Mouse (Mus musculus): Measurements from ENCODE around the gene Sipa1l3. TPM values are rescaled to one million over a fixed set of nuclear protein-coding genes. Genes with fewer than 3 reads are reported as not detected.

The Sipa1l3 gene
- polyA plus RNA-seq, 1 experiment from 2014 or later = 10.4 TPM

DNA sequence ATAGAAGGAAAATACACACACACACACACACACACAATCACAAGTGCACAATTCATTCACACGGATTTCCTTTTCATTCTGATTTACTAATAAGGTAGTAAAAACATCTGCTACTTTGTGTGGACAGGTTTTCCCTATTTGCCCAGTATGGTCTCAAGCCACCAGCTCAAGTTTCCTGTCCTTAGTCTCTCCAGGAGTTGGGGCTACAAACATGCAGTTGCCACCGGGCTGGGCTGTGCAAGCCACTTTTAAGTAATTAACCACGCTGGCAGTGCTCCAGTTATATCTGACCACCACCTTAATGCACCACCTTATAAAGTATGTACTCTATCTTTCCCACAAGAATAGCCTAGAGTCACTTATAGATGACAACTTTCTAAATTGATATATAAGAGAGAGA lies 29.1 kb downstream of the Sipa1l3 start:
- Histone ChIP-seq H3K27ac (no peak overlapping the region), H3K27me3 (ENCODE audit: insufficient read depth, poor library complexity, severe bottlenecking) (peaks cover 81% of the 10 kb centered on the region), H3K9me3 (no peaks in the 10 kb centered on the region), H3K4me1 (no peaks in the 10 kb centered on the region), H3K36me3 (no peaks in the 10 kb centered on the region), H3K4me3 (no peak overlapping the region)
- WGBS = 57% methylated on average over 3 of the region's 3 CpGs
- no peak for DNase-seq (ENCODE audit: low spot score)

DNA sequence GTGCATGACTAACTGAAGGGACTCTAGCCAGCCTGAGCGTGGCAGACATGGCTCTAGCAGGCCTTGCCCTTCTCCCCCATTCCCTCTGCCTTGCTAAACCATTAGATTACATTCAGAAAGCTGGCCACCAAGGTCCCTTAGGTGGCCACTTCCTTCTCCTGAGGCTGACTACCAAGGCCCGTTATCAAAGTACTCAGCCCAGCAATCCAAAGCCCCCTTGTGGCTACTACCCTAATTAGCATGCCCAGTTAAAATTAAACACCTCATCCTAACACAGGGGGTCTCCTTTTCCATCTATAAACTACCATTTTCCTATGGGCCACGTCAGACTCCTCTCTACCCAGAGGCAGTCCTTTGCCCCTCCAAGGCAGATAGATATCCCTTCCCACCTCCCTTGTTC lies 31.7 kb downstream of the Sipa1l3 start:
- Histone ChIP-seq H3K4me1 (no peaks in the 10 kb centered on the region), H3K36me3 (no peaks in the 10 kb centered on the region), H3K4me3 (no peak overlapping the region), H3K9me3 (no peaks in the 10 kb centered on the region), H3K27me3 (ENCODE audit: insufficient read depth, poor library complexity, severe bottlenecking) (peaks cover 81% of the 10 kb centered on the region), H3K27ac (no peak overlapping the region)
- 66% methylated on average over 3 of the region's 3 CpGs for WGBS
- no peak for DNase-seq (ENCODE audit: low spot score)

DNA sequence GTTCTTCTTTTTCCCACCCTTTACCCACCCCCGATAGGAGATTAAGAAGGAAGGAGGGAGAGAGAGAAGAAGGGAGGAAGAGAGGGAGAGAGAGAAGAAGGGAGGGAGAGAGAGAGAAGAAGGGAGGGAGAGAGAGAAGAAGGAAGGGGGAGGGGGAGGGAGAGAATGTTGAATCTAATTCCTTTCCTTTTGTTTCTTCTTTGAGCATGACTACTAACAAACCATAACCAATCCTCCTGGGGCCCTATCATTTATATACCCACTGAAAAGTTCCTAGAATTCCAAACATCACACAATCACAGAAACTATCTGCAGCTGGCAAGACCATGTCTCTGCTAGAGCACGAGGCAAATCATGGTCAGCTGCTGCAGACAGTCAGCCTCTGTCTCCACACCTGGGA lies 32.7 kb downstream of the Sipa1l3 start:
- Histone ChIP-seq H3K27ac (no peak overlapping the region), H3K4me1 (no peaks in the 10 kb centered on the region), H3K36me3 (no peaks in the 10 kb centered on the region), H3K4me3 (no peak overlapping the region), H3K27me3 (ENCODE audit: insufficient read depth, poor library complexity, severe bottlenecking) (peaks cover 84% of the 10 kb centered on the region), H3K9me3 (no peaks in the 10 kb centered on the region)
- WGBS = 60% methylated on average over 2 of the region's 2 CpGs
- DNase-seq (ENCODE audit: low spot score) = no peak

DNA sequence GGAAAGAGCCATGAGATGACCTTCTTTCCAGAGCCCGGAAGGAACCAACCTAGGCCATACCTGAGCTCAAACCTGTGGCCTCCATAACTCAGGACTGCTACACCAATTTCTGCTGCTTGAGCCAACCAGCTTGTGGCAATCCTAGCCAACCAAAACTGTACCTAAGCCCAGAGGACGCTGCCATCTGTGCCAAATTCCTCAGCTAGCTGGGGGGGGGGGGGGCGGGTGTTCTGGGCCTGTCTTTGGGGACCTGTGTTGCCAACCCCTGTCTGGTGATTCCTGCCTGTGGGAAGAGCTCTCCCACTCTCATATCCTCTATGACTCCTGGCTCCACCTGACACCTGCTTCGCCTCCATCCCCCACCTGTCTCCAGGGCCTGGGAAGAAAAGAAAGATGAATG lies 34.9 kb downstream of the Sipa1l3 start:
- Histone ChIP-seq H3K36me3 (no peaks in the 10 kb centered on the region), H3K4me1 (no peaks in the 10 kb centered on the region), H3K27ac (no peak overlapping the region), H3K4me3 (no peak overlapping the region), H3K27me3 (ENCODE audit: insufficient read depth, poor library complexity, severe bottlenecking) (peaks cover 86% of the 10 kb centered on the region), H3K9me3 (no peaks in the 10 kb centered on the region)
- WGBS = 79% methylated on average over 4 of the region's 4 CpGs
- no peak for DNase-seq (ENCODE audit: low spot score)

DNA sequence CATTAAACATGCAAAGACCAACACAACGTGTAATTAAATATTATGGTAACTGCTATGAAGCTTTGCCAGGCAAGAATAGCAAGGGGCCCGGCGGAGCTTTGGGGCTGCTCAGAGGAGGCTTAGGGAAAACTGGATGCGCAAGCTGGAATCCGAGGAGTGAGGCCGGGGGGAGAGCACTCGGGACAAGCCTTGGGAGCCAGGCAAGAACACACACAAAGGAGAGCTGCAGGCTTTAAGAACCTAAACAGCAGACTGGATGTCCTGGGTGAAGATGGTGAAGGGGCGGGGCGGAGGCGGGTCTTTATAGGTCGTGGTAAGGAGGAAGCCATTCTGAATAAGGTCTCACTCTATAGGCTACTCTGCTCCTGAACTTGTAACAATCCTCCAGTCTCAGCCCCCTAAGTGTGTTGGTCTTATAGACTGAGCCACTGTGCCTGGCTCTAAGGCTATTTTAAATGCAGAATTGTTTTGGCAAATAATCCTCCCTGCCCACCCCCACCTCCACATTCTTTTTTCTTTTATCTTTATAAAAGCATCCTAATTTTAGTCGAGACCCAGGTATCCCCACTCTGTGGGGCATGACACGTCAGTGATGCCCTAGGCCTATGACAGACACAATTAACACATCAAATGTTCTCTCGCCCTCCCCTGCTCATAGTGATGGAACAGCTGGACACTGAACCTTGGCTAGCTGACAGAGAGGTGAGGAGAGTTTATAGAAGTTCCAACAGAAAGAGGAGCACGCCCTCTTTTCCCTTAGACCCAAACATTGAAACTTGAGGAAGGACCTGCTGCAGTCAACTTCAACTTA lies 36.9 kb downstream of the Sipa1l3 start:
- H3K36me3 ChIP-seq = no peaks in the 10 kb centered on the region
- no peak overlapping the region for H3K27ac ChIP-seq
- H3K9me3 ChIP-seq = no peaks in the 10 kb centered on the region
- peaks cover 86% of the 10 kb centered on the region for H3K27me3 ChIP-seq (ENCODE audit: insufficient read depth, poor library complexity, severe bottlenecking)
- no peak overlapping the region for H3K4me3 ChIP-seq
- WGBS = 66% methylated on average over 15 of the region's 15 CpGs
- no peak for DNase-seq (ENCODE audit: low spot score)
- H3K4me1 ChIP-seq = no peaks in the 10 kb centered on the region

DNA sequence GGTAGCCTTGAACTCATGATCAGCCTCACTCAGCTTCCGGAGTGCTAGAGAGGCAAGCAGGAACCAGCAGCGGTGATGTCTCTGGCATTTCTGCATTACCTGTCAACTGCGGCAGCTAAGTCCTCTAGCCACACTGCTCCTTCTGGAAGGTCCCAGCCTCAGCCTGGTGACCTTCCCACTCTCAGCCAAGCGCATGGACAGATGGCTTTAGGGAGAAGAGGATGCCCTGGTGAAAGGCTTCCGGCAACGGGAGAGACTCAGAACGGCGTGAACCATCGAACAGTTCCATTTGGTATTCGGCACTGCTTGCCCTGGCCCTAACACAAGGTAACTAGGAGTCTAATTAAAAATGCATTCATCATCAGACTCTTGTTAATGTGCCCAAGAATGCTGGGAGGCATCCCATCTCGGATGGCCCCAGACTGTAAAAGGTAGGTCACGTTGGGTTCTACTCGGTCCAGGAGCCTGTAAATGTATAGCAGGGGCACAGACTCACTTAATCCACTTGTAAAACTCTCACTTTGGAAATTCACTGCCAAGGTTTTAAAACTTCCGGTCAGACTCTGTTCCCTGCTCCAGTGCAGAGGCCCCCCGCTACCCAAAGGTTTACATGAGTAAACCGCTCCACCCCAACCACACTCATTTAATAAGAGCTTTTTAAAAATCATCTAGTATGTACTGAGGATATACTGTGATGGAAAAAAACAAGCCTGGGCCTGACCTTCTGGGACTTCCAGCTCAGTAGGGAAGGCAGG lies 37.7 kb downstream of the Sipa1l3 start:
- DNase-seq (ENCODE audit: low spot score) = no peak
- no peak overlapping the region for H3K4me3 ChIP-seq
- H3K36me3 ChIP-seq = no peaks in the 10 kb centered on the region
- peaks cover 89% of the 10 kb centered on the region for H3K27me3 ChIP-seq (ENCODE audit: insufficient read depth, poor library complexity, severe bottlenecking)
- H3K9me3 ChIP-seq = no peaks in the 10 kb centered on the region
- WGBS = 86% methylated on average over 16 of the region's 16 CpGs
- no peaks in the 10 kb centered on the region for H3K4me1 ChIP-seq
- no peak overlapping the region for H3K27ac ChIP-seq

DNA sequence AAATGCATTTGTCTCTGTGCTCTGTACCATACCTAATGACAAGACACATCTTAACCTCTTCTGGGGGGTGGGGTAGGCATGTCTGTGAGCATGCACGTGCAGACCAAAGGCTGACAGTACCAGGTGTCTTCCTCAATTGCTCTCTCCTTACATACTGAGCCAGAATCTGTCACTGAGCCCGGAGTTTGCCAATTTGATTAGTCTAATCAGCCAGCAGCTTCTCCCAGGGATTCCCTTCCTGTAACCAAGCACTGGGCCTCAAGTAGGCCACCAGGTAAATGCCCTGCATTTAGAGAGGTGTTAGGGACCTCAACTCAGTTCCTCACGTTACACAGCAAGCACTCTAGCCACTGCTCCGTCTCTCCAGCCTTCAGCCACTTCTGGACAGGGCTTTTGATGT lies 38.3 kb downstream of the Sipa1l3 start:
- 66% methylated on average over 4 of the region's 4 CpGs for WGBS
- H3K36me3 ChIP-seq = no peaks in the 10 kb centered on the region
- DNase-seq (ENCODE audit: low spot score) = no peak
- H3K9me3 ChIP-seq = no peaks in the 10 kb centered on the region
- H3K27ac ChIP-seq = no peak overlapping the region
- no peaks in the 10 kb centered on the region for H3K4me1 ChIP-seq
- H3K4me3 ChIP-seq = no peak overlapping the region
- peaks cover 95% of the 10 kb centered on the region for H3K27me3 ChIP-seq (ENCODE audit: insufficient read depth, poor library complexity, severe bottlenecking)

DNA sequence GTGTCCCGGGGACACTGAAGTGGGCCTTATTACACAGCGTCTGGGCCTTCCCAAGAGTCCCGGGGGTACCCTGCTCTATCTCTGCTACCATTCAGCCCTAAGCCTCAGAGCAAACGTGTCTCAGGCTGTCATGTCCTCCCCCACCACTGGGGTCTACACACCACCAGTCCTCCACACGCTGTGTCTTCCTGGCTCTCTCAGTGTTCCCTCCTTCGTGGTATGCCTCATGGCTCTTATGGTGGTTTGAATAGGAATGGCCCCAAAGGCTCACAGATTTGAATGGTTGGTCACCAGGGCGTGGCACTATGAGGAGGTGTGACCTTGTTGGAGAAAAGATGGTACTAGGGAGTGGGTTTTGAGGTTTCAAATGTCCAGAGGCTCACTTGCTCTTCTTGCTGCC lies 43.4 kb downstream of the Sipa1l3 start:
- H3K27ac ChIP-seq = no peak overlapping the region
- WGBS = 81% methylated on average over 7 of the region's 7 CpGs
- DNase-seq (ENCODE audit: low spot score) = no peak
- H3K27me3 ChIP-seq (ENCODE audit: insufficient read depth, poor library complexity, severe bottlenecking) = peaks cover 100% of the 10 kb centered on the region
- H3K9me3 ChIP-seq = no peaks in the 10 kb centered on the region
- no peak overlapping the region for H3K4me3 ChIP-seq
- H3K4me1 ChIP-seq = peaks cover 4% of the 10 kb centered on the region
- H3K36me3 ChIP-seq = no peaks in the 10 kb centered on the region

DNA sequence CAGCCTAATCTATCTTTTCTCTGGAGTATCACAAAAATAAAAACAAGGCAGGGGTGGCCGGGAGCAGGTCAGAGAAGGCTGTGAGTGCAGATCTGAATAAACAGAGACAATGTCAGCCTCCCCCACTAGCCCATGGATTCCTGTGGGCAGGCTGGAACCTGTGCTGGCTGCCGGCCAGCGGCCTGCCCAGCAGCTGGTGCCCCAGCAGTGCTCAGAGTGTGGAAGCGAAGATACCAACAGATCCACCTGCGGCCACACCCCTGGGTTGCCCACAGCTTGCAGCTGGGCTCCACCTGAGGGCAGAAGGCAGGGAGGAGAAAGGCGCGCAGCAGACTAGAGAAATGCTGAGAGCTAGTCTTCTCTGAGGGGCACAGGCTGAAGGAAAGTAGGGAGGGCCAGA lies 47.1 kb downstream of the Sipa1l3 start:
- Histone ChIP-seq H3K4me3 (no peak overlapping the region), H3K4me1 (peaks cover 4% of the 10 kb centered on the region), H3K27ac (no peak overlapping the region), H3K27me3 (ENCODE audit: insufficient read depth, poor library complexity, severe bottlenecking) (peaks cover 100% of the 10 kb centered on the region), H3K36me3 (no peaks in the 10 kb centered on the region), H3K9me3 (no peaks in the 10 kb centered on the region)
- DNase-seq (ENCODE audit: low spot score) = no peak
- 66% methylated on average over 7 of the region's 7 CpGs for WGBS

DNA sequence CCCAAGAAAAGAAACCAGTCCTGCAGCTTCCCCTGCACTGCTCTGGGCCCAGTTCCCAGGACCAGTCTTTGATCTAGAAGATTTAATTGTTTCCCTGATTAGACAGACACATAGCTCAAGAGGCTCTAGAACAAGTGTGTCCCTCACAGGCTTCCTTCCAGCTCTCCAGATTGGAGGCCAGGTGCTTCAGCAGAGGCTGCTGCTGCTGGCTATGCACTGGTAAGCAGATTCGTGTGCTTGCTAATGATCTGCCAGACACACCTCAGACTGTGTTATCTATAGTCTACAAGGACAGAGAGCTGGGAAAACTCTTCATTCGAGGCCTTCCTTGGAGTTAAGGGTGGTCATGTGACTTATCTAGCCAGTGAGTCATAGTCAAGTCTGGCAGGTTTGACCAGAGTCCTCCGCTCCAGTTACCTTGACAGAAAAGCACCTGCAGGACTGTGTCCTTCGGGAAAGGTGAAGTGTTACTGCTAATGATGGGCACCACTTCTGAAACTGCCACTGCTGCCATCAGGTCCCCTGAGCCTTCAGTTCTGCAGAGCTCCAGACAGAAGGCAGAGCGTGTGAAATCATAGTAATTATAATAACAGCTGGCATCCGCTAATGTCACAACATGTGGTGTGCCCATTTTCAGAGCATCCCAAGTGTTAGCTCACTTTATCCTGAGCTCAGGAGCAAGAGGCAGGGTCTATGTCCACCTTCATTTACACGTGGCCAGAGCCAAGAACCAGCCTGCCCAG lies 48.7 kb downstream of the Sipa1l3 start:
- H3K9me3 ChIP-seq = no peaks in the 10 kb centered on the region
- no peak overlapping the region for H3K4me3 ChIP-seq
- peaks cover 100% of the 10 kb centered on the region for H3K27me3 ChIP-seq (ENCODE audit: insufficient read depth, poor library complexity, severe bottlenecking)
- H3K27ac ChIP-seq = no peak overlapping the region
- WGBS = 59% methylated on average over 7 of the region's 7 CpGs
- peaks cover 4% of the 10 kb centered on the region for H3K4me1 ChIP-seq
- H3K36me3 ChIP-seq = no peaks in the 10 kb centered on the region
- DNase-seq (ENCODE audit: low spot score) = no peak

DNA sequence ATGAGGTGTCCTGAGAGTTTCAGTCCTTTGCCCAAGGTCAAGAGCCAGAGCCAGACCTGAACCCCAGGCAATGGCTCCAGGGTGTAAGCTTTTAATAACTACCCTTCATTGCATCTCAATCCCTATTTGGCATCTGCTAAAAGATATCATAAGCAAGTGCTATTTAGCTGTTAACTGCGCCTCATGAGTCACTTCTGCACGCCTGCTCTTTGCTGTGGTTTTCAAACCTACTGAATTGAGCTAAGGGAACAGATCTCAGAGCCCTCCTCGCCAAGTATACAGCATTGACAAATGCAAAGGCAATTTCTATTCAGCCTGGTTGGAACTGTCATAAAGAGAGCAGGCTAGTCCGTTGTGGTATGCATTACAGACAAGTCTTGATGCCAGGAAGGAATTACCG lies 49.8 kb downstream of the Sipa1l3 start:
- Histone ChIP-seq H3K36me3 (no peaks in the 10 kb centered on the region), H3K4me1 (peaks cover 4% of the 10 kb centered on the region), H3K4me3 (no peak overlapping the region), H3K27me3 (ENCODE audit: insufficient read depth, poor library complexity, severe bottlenecking) (peaks cover 100% of the 10 kb centered on the region), H3K27ac (no peak overlapping the region), H3K9me3 (no peaks in the 10 kb centered on the region)
- WGBS = 85% methylated on average over 5 of the region's 5 CpGs
- no peak for DNase-seq (ENCODE audit: low spot score)

DNA sequence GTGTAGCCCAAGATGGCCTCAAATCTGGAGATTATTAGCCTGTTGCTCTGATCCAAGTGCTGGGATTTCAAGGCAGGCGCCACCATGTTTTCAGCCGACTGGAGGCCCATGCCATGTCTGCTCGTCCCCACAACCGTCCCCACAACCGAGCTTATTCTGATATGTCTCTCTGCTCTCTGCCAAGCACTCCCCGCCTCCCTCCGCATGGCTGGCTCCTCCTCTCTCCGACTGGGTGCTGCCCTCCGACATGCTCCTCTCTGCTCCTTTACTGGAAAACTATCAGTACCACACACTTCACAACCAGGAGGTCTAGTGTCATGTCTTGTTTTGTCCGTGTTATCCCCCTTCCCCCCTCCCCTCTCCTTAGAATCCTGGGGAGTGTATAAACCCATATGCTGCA lies 51.9 kb downstream of the Sipa1l3 start:
- Histone ChIP-seq H3K4me3 (no peak overlapping the region), H3K36me3 (no peaks in the 10 kb centered on the region), H3K4me1 (peaks cover 8% of the 10 kb centered on the region), H3K27ac (no peak overlapping the region), H3K9me3 (no peaks in the 10 kb centered on the region), H3K27me3 (ENCODE audit: insufficient read depth, poor library complexity, severe bottlenecking) (peaks cover 98% of the 10 kb centered on the region)
- DNase-seq (ENCODE audit: low spot score) = no peak
- WGBS = 70% methylated on average over 10 of the region's 10 CpGs

DNA sequence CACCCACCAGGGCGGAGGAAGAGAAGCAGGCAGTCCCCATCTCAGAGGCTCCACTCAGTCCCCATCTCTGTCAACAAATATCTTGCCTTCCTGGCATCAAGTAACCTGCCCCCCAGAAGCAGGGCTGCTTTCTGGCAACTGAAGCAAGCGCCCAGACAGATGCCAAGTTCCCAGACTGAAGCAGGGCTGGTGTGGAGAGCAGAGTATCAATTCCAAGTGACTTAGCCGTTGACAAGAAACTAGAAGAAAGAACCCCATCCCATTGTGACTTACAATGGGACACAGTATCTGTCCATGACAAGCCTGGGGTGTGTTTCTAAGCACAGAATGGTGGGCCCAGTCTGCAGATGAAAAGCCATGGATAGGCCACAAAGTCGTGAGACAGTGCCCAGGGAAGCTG lies 52.7 kb downstream of the Sipa1l3 start:
- no peak overlapping the region for H3K27ac ChIP-seq
- peaks cover 11% of the 10 kb centered on the region for H3K4me1 ChIP-seq
- H3K36me3 ChIP-seq = no peaks in the 10 kb centered on the region
- 77% methylated on average over 4 of the region's 4 CpGs for WGBS
- no peak overlapping the region for H3K4me3 ChIP-seq
- peaks cover 93% of the 10 kb centered on the region for H3K27me3 ChIP-seq (ENCODE audit: insufficient read depth, poor library complexity, severe bottlenecking)
- DNase-seq (ENCODE audit: low spot score) = no peak
- H3K9me3 ChIP-seq = no peaks in the 10 kb centered on the region

All from heart, embryonic 10.5 days (tissue).